Mouse (Mus musculus) cerebellum, adult 11 months (tissue): ENCODE data around the gene Dbx1.

Source experiments
- DNase-seq: peaks from one replicate; pipeline ENCODE4 v3.0.0; 2022

Gene Dbx1

DNA sequence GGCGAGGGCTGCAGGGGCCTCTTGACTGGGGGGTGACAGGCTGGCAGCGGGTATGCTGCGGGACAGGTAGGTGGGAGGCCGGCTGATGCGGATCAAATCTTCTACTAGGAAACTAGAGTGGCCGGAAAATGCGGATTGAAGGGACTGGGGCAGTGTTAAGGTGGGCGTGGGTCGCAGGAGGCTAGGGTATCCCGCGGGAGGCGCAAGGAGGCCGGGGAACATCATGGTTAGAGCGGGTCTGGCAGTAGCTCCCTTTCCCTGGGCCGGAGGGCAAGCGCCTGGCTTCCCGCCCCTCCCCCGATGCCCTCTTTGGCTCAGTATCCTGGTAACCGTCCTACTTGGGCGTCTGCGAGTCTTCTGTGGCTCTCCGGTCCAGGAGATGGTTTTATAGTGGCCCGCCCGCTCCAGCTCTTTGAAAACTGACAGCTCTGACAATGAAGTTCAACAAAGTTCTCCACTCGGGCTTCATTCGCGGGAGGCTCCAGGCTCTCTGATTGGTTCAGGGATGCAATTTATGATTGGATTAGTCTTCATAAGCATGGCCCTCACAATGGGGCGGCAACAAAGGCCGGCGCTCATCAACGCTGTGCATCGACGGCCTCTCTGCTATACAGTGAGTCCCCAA lies at the start of gene Dbx1:
TSS of gene Dbx1 (minus strand) at position 359 of the 625 bp plus-strand sequence.
- DNase-seq, result no peak

DNA sequence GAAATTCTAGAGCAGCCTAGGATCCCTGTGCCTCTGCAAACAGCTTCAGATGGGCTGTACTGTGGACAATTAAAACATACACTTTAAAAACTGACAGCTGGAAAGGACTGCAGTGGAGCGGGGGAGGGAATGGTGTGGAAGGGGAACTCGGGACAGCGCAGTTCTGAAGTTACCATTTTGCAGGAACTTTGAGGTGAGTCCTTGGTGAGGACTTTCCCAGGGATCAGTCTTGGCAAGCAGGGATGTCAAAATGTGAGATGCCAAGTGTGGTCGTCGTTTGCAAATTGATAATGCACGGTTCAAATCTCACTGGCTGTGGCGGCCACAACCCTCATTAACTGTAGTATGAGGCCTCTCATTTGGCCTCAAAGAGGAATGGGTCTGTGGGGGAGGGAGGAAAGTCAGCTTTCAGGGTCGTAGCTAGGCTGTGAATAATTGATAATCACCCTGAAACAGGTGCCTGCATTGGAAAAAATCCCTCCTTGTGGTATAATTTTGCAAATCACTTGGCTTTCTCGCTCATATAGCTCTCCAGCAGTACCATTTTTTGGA lies 42.3 kb upstream of the Dbx1 start:
- no peak for DNase-seq

DNA sequence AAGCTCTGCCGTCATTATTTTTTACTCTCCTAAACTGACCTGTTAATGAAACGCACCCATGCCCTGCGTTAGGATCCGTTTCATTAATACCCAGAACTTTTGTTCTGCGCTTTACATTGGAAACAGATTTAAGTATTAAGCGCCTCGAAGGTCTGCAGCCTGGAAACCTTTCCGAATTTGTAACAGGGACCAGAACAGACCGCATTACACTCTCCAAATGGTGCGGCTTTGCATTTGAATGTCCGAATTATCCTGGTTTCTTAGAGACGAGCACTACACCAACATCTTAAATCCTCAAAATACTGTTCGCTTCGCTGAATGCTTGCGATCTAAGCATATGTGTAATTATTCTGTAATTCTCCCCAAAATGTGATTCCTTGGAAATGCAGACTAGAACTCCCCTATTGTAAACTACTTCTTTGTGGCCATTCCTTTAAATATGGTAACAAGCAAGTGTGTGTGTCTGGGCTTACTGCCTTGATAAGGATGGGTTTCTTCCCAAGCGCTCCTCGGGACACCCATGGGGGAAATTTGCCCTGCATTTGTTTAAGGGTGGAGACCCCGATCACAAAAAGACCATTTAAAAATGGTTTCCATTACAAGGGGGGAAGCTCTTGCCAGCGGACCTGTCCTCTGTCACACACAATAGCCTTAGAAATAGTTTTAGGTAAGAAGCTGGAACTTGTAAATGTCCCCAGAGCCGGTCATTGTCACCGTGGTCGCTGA lies 41.6 kb upstream of the Dbx1 start:
- no peak for DNase-seq

DNA sequence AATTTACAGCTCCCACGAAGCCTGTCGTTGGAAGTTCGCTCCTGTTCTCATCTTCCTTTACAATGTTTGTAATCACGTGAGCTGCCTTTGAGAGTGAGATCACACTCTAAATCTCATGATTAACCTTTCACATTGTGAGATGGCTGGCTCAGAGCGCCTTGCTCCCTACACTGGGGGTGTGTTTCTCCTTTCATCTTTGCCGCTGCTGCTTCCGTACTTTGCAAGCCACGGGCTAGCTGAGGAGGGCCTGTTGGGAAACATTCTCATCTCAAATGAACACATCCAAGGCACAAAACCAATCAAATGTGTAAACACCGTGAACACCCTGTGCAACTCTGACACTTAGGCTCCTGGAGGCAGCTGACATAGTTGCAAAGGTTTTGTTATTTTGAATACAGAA lies 40.5 kb upstream of the Dbx1 start:
- DNase-seq, result no peak

DNA sequence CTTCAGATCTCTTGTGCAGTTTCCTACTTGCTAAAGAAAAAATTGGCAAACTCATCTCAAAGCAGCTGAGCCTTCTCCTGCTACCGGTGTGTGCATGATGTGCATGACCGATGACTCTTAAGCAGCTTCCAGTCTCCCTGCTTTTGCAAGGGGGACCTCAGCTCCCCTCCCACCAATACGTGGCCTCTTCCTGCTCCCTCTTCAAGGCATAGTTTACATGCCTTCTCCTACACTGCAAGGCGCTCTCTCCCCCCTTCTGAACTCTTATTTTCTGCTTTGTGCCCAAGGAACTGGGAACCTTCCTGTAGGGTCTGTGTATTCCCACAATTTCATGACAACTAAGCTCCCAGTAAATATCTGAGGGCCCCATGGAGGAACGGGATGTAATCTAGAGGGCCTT lies 40.0 kb upstream of the Dbx1 start:
- no peak for DNase-seq

DNA sequence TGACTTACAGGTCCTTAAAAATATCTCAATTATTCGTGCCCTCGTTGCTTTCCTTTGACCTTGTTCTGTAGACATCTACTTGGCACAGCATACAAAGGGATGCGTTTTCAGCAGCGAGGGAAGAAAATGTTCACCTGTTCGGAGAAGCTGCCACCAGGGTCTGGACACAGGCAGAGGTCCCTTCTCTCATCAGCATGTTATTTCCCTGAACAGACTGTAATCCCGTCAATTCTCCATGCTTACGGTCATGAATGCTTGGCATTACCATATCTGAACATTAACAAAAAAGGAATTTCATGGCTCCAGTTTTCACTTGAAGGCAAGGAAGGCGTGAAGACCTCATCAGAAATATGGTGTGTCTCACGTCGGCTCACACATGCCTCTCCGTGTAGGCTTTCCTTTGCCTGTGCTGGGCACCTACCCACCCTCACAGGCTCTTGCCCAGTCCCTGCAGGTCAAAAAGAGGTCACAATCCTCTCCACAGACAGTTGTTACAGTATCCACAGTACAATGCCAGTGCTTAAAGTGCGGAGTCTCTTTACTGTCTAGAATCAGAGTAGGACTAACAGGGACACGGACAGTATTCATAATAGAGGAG lies 31.7 kb upstream of the Dbx1 start:
- DNase-seq, result no peak

DNA sequence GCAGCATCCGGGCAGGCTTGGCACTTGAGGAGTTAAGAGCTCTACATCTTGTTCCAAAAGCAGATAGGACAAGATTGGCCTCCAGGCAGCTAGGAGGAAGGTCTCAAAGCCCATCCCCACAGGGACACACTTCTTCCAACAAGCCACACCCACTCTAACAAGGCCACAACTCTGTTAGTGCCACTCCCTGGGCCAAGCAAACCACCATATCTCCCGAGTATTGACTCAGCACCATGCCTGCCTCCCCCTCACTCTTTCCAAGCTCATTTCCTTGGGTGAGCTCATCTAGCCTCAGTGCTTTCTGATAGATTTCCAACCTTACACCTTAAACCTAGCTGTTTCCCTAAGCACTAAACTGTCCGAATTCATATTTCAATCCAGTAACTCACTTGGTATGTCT lies 26.9 kb upstream of the Dbx1 start:
- DNase-seq, result no peak

DNA sequence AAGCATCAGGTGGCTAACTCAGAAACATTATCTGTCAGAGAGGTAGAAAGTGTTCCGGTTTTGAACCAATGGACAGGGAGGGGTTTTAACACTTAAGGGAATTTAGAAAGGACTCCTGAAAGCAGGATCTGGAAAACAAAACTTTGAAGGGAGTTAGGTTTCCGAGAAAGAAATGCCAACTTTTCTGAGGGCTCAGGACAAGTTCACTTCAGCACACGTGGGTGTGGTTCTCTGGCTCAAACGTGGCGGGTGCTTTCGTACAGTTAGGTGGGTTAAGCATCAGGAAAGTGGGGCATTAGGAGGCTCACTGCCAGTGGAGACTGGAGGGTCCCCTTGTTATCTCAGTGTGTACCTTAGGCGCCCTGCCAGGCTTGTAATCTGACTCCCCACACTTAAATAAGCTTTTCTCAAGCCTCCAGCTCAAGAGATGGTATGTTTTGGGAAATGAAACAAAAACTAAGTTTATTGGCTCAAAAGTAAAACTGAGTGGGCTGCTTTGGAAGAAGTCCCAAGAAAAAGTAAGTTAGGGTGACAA lies 25.9 kb upstream of the Dbx1 start:
- no peak for DNase-seq

DNA sequence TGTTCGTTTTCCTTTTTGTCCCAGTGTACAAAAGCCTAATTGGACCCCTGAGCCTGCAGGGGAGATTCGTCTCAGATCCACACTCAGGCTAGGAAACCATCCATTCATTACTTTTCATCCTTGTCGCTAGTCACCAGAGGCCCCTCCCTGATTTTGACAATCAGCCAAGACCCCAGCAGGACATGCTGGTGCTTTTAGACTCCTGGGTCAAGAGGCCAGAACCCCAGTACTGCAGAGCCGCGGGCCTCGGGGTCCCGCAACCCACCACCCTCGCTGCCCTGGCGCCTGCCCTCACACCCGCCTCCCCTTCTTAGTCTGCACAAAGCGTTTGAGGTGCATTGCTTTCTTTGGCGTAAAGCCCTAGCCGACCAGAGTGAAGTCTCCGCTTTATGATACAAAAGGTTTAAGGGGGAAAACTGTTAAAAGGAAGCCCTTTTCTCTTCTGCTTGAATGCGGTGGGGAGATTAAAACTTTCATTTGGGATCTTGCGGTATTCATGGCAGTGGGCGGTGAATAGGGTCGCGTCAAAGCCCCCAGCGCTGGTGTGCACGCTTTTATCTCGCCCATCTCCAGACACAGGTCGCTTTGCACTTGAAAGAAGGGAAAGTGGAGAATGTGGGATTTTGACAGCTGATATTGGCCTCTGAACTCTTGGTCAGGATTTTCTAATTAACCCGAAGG lies 25.3 kb upstream of the Dbx1 start:
- no peak for DNase-seq

DNA sequence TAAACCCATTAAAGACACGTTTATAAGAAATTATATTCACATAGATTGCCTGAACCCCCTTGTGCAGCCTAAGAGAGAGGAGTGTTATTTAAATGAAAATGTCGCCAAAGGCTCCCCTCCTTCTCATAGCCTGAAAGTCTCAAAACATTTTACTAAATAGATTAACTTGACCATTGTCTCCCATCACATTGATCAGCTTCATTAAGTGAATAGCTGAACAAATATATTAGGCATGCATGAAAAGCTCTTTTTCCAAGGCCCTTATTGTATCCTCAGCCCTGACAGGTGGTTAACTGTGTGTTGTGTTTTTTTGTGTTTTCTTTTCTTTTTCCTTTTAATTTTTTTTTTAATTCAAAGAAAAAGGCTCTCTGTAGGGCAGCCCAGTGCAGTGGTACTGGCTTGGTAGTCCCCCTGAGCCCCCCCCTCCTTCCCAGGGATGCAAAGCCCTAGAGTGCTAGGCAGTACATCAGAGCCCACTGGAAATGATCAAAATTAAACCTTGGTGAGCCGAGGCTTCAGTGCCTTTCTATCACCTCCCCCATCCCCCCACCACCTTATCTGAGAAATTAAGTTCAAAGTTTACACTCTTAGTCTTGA lies 4.2 kb upstream of the Dbx1 start:
- no peak for DNase-seq

DNA sequence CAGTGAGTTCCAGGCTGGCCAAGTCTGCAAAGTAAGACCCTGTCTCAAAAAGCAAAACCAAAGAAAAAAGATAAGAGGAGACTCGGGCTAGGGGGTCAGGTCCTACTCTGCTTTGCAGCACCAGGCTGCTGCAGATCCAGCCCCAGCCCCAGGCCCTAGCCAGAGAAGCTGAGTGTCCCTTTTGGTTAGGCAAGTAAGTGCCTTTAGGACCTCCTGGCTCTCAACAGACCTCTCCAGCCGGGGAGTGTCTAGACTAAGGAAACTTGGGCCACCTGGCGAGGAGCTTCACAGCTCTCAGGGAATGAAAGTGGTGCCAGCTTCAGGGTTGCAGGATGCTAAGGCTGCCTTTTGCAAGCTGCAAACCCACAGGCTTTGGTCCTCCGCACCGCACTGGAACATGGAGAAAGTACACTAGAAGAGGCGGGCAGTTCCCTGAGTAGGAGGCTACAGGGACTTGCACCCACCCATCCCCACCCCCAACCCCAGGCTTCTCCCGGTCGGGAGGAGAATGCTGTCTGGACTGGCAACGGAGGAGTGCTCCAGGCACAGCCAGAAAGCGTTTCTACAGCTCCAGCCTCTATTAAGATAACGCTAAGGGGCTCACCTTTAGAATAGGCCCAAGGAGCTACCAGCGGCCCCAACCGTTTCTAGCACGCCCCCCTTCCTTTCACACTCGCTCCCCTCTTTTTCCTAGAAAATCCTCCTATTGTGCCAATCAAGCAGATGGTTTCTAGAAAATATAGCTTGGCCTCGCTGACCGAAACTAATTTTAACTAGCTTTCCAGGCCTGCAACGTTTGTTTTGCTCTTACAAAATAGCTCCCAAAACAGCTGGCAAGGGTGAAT lies 3.4 kb upstream of the Dbx1 start:
- no peak for DNase-seq

DNA sequence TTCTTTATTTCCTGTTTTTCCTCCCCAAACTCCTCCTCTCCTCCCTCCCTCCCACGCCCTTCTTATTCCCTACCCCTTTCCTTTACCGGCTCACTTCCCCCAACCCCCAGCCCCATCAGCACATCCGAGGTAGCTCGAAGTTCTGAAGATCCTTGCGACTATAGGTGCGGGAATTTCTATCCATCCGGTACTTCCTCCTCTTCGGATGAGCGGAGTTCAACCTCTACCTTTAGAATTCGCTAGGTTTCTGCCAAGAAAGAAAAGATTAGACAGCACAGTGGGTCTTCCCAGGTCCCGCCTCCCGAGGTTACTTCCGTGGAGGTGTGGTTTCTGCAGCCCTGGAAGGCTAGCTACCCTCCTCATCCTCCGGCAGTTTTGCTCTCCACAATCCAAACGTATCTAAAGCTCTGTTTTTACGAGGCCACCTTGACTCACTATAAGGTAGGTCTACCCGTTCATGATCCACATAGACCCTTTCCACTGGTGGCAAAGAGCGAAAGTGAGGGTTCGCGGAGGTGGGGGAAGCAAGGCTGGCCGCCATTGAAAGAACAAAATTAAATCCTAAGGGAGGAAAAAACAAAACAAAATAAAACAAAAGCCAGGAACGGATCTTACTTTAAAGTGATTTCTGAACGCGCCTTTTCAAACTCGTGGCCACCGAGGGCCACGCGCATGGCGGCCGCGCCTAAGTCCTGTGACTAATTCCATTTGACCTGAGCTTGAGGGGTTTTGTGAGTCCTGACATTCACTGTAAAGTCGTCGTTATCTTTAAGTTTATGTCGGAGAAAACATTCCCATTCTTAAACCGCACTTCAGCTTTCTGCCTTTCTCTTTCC lies 2.5 kb upstream of the Dbx1 start:
- DNase-seq, result no peak

DNA sequence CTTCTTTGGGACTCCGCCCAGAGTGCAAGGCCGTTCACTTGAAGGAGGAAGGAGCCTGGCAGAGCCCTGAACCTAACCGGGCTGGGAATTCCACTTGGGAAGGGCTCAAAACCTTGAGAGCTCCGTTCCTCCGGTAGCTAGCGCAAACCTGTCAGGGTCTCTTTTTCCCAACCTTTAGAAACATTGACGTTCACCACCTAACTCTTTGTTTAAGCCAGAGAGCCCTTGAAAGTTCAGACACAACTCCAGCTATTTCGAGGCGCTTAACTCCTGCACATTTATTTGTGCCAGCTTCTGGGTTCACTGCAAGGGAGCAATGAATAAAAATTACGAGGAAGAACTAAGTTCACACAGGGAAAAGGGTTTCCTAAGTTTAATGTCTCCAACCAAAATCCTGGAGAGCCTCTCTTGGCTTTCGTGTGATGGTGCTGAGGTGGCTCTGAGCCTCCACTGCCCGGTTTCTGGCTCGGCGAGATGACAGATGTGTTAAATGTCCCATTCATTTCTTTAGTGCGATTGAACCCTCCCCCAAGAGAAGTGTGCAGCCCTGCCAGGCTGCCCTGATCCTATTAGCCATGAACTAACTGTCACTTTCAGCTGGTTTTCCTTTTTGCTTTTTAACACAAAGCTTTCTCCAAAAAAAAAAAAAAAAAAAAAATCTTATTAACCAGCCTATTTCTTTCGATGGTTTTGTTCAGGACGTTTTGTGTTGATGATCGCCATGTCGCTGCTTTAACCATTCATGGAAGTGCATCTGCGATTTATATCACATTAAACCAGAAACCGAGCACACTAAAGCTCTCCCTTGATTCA lies 1.4 kb upstream of the Dbx1 start:
- no peak for DNase-seq

DNA sequence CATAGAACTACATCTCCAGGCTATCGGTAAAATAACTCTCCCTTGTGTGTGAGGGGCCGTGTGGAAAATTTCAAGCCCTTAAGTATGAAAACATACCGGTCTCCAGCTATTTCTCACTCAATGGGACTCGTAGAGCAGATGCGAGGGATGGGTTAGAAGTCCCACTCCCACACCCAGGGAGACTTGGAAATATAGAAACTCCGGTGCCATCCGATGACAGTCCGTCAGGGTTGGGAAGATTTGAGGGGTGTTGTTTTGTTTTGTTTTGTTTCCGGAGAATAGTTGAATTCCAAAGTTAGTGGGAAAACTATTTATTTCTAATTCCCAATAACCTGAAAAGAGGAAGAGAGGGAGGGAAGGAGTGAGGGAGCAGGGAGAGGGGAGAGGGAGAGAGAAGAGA lies 632 bp upstream of the Dbx1 start:
- no peak for DNase-seq

DNA sequence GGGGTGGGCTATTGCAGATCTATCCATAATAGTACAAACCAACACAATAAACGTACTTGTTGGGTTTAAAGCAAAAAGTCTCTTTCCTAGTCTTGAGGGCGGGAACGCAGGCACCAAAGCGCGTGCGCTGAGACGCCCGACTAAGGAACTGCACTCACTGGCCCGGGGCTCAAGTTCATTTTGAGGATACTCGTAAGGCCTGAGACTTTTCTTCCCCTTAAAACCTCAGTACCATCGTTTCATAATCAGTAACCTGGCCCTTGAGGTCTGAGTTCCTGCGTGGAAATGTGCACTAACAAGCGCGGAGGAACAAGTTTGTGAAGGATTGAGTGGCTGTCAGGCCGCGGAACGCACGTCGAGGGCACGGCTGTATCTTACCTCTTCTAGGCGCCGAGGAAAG lies 678 bp downstream of the Dbx1 start:
- no peak for DNase-seq

DNA sequence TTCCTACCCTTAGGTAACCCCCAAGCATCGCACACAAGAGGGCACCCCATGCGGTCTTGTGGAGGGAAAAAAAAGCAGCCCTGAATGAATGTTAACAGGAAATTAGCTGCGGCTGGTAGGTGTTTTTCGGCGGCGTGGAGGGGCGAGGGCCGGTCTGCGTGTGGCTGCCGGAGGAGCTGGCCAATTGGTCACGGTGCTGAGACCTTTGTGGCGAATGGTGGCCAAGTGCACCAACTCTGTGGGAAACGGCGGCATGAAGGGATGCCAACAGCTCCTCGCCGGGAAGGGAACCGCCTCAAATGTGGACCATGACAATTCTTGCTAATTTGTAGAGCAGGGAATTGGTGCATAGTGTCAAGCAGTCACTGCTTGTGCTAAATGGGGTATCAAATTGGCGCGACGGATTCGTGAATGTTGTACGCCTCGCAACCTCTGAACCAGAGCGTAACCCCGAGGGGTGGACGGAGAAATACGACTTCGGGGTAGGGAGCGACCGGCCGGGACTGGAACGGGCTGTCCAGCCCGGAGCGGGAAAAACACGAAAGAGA lies 1.5 kb downstream of the Dbx1 start:
- DNase-seq, result no peak

DNA sequence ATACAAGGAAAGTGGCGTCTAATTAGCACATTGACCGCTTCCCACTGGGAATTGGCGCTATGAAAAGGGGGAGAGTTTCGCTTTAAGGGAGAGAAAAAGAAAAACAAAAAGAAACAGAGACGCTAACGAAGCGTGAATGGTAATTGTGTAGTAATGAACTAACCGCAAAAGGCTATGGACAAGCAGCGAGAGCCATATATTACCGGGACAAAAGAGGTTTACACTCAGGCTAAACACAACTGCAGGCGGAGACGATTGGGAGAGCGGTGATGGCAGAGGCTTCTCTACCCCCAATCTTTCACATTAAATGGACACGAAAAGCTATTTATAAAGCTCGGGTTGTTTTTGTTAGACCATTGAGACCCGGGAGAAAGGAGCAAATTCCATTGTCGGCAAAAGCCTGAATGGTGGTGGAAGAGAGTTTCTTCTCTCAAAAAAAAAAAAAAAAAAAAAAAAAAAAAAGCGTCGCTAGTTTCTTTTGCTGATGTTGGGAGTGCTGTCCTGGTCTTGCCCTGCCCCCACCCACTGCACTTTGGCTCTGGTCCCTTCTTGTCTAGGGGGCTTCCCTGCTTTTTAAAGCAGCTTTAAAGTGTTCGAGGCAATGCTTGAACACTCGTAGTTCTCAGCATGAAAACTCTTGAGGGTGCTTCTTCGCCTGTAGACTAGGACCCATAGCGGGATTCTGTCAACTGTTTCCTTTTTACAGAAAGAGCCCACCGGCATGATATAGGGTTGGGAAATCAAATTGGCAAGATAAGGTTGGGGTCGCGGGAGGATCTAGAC lies 2.2 kb downstream of the Dbx1 start:
- no peak for DNase-seq

DNA sequence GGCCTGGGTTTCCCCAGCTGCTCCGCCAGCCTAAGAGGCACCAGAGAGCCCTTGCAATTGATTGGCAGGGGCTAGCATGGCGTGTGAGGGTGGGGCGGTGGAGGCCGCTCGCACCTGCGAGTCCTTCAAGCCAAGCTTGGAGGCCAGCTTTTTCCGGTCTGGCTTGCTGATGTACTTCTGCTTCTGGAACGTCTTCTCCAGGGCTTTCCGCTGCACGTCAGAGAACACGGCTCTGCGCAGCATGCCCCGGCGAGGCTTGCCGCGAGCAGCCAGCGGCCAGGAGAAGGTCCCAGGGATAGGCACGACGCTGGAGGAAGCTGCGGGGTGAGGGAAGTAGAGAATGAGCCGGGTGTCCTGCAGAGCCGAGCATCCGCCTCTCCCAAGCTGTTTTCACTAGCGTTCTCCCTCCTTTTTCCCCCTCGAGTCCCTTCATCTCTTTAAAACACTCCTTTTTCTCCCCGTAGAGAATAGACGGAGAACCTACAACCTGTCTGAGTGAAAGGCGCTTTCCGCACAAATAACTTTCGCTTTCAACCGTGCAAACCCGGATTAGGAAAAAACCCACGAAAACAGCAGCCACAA lies 3.2 kb downstream of the Dbx1 start:
- DNase-seq, result no peak

DNA sequence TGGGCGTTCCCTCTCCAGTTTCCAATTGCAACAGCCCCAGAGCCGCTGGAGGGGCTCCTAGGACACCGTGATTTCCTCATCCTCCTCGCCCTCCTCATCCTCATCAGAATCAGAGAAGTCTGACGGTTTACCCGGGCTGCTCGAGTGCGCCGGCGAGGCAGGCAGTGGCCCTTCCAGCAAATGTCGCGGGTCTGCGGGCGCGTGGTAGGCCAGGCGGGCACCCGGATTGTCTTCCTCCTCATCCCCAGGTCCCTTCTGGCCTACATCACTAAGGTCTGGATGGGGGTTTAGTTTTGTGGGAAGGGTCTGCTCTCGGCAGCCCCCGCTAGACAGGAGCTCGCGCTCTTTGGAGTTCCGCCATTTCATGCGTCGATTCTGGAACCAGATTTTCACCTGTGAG lies 4.3 kb downstream of the Dbx1 start:
- no peak for DNase-seq
